Mouse (Mus musculus): Measurements from ENCODE around the gene Fmn2.

- TF ChIP-seq POLR2A (IDR thresholded peaks at IDR 0.05; ENCODE audit: extremely low read depth, insufficient read depth, low read length) (no peak), CTCF (IDR thresholded peaks at IDR 0.05; ENCODE audit: low read depth, low read length) (no peak)
Observed at GRCm38 (mm10) chr1:174513419-174513818, 11.8 kb downstream of the Fmn2 start.
